Mouse (Mus musculus) bone marrow, adult 2 months (tissue): ENCODE measurements around the gene Mum1.
"Not testable (repeated sequence)": the region's sequence is repeated elsewhere in the genome, so short reads cannot be mapped to it uniquely, and the experiment has no call there.

ENCODE experiments used
- CTCF ChIP-seq: fragments of 200-500 bp; IDR thresholded peaks from 2 replicates; pipeline ENCODE4 v1.5.1; 2011; ENCODE audit warnings: low read length, control low read depth; ENCODE audit not compliant: control insufficient read depth, insufficient read depth
- POLR2A ChIP-seq: fragments of 200-500 bp; IDR thresholded peaks from 2 replicates; pipeline ENCODE4 v1.6.1; 2011; ENCODE audit warnings: low read depth, mild to moderate bottlenecking, control low read depth, low read length, borderline replicate concordance; ENCODE audit not compliant: control insufficient read depth

GRCm38 (mm10) chr10:80223137-80223536 lies 3.1 kb upstream of the Mum1 start:
- not testable (repeated sequence) for TF ChIP-seq CTCF, POLR2A
